Mouse (Mus musculus): ENCODE results near the gene Ephb1. TPM values are rescaled to one million over a fixed set of nuclear protein-coding genes. Genes with fewer than 3 reads are reported as not detected.

Gene Ephb1
- total and polyA plus RNA-seq, 3 experiments: not detected

GRCm38 (mm10) chr9:102365536-102365935, 11.0 kb upstream of the Ephb1 start:
- Histone ChIP-seq H3K4me1 (ENCODE audit: control insufficient read depth in 1 of 2, insufficient read depth in 2 of 2) (no peaks in the 10 kb centered on the region), H3K4me2 (ENCODE audit: insufficient read depth, low read depth, poor library complexity, severe bottlenecking) (no peak overlapping the region), H3K9me3 (replicated peaks; ENCODE audit: low read length) (peaks cover 29% of the 10 kb centered on the region), H3K27ac (ENCODE audit: insufficient read depth, low read depth) (no peak overlapping the region), H3K9ac (ENCODE audit: insufficient read depth, low read depth) (no peak overlapping the region), H3K4me3 (replicated peaks in 1 of 3; ENCODE audit: low read depth in 2 of 3, low read length in 2 of 3, poor library complexity in 1 of 3) (no peak overlapping the region), H3K36me3 (replicated peaks in 1 of 2; ENCODE audit: control insufficient read depth in 1 of 2, insufficient read depth in 1 of 2, low read length in 1 of 2) (no peaks in the 10 kb centered on the region), H3K27me3 (replicated peaks) (no peaks in the 10 kb centered on the region), H3K79me2 (replicated peaks; ENCODE audit: control insufficient read depth, extremely low read depth, insufficient read depth, poor library complexity, severe bottlenecking) (no peaks in the 10 kb centered on the region)
- no peak for DNase-seq (ENCODE audit: extremely low read depth)
- dilution Hi-C loops (cut with MboI; ENCODE audit: extremely low pct_ligation_motif_present, extremely low pct_unique_long_range_greater_than_20kb, low sequenced_read_pairs): no loop called here
- in situ Hi-C loops (cut with MboI; ENCODE audit: low pct_ligation_motif_present, low pct_unique_long_range_greater_than_20kb, low sequenced_read_pairs): no loop called here
- TF ChIP-seq SMC3 (IDR thresholded peaks at IDR 0.05; ENCODE audit: low read depth, low read length) (no peak), SIN3A (IDR thresholded peaks at IDR 0.05; ENCODE audit: low read length) (no peak), GABPA (IDR thresholded peaks at IDR 0.05; ENCODE audit: insufficient replicate concordance, low read depth, low read length) (no peak), TBP (conservative IDR thresholded peaks at IDR 0.05; ENCODE audit: low read depth, low read length) (no peak), MYC (IDR thresholded peaks at IDR 0.05; ENCODE audit: low read depth, low read length) (no peak)

- TF ChIP-seq ZNF384 (IDR thresholded peaks at IDR 0.05; ENCODE audit: low read depth, low read length): no peak
- TF ChIP-seq UBTF (IDR thresholded peaks at IDR 0.05; ENCODE audit: low read depth, low read length): no peak
- no peak for TF ChIP-seq ZMIZ1 (IDR thresholded peaks at IDR 0.05; ENCODE audit: low read depth, low read length)
- no peak for TF ChIP-seq SMC3 (IDR thresholded peaks at IDR 0.05; ENCODE audit: low read depth, low read length)
- no peak for TF ChIP-seq MYC (IDR thresholded peaks at IDR 0.05; ENCODE audit: low read depth, low read length)
- no peak for TF ChIP-seq ZC3H11A (IDR thresholded peaks at IDR 0.05; ENCODE audit: low read depth, low read length)
- TF ChIP-seq PAX5 (IDR thresholded peaks at IDR 0.05; ENCODE audit: low read length): no peak
- no peak for TF ChIP-seq BHLHE40 (IDR thresholded peaks at IDR 0.05; ENCODE audit: low read depth, low read length)
- no peak for TF ChIP-seq CHD2 (IDR thresholded peaks at IDR 0.05; ENCODE audit: low read length)
- no peak for TF ChIP-seq RCOR1 (conservative IDR thresholded peaks at IDR 0.05; ENCODE audit: low read depth, low read length)
- no peak for TF ChIP-seq JUND (conservative IDR thresholded peaks at IDR 0.05; ENCODE audit: low read depth, low read length)
- no peak for TF ChIP-seq MXI1 (IDR thresholded peaks at IDR 0.05; ENCODE audit: low read depth, low read length)
- no peak for TF ChIP-seq CHD1 (IDR thresholded peaks at IDR 0.05; ENCODE audit: low read depth, low read length)
- TF ChIP-seq HCFC1 (IDR thresholded peaks at IDR 0.05; ENCODE audit: low read depth, low read length): no peak
- TF ChIP-seq SIN3A (IDR thresholded peaks at IDR 0.05; ENCODE audit: low read length): no peak
- TF ChIP-seq JUN (IDR thresholded peaks at IDR 0.05; ENCODE audit: insufficient read depth, low read depth, low read length): no peak
- no peak for TF ChIP-seq GABPA (IDR thresholded peaks at IDR 0.05; ENCODE audit: insufficient replicate concordance, low read depth, low read length)
- TF ChIP-seq TBP (conservative IDR thresholded peaks at IDR 0.05; ENCODE audit: low read depth, low read length): no peak
- TF ChIP-seq MAZ (IDR thresholded peaks at IDR 0.05; ENCODE audit: low read depth, low read length): no peak
- no peak for DNase-seq (ENCODE audit: extremely low read depth)
- Histone ChIP-seq H3K4me1 (ENCODE audit: control insufficient read depth in 1 of 2, insufficient read depth in 2 of 2) (no peaks in the 10 kb centered on the region), H3K36me3 (replicated peaks in 1 of 2; ENCODE audit: control insufficient read depth in 1 of 2, insufficient read depth in 1 of 2, low read length in 1 of 2) (no peaks in the 10 kb centered on the region), H3K27ac (ENCODE audit: insufficient read depth, low read depth) (no peak overlapping the region), H3K27me3 (replicated peaks) (no peaks in the 10 kb centered on the region), H3K9ac (ENCODE audit: insufficient read depth, low read depth) (no peak overlapping the region), H3K4me3 (replicated peaks in 1 of 3; ENCODE audit: low read depth in 2 of 3, low read length in 2 of 3, poor library complexity in 1 of 3) (no peak overlapping the region), H3K79me2 (replicated peaks; ENCODE audit: control insufficient read depth, extremely low read depth, insufficient read depth, poor library complexity, severe bottlenecking) (no peaks in the 10 kb centered on the region), H3K9me3 (replicated peaks; ENCODE audit: low read length) (peaks cover 54% of the 10 kb centered on the region), H3K4me2 (ENCODE audit: insufficient read depth, low read depth, poor library complexity, severe bottlenecking) (no peak overlapping the region)
- dilution Hi-C loops (cut with MboI; ENCODE audit: extremely low pct_ligation_motif_present, extremely low pct_unique_long_range_greater_than_20kb, low sequenced_read_pairs): no loop called here
- in situ Hi-C loops (cut with MboI; ENCODE audit: low pct_ligation_motif_present, low pct_unique_long_range_greater_than_20kb, low sequenced_read_pairs): no loop called here
Observed at GRCm38 (mm10) chr9:102359311-102359710, 4.8 kb upstream of the Ephb1 start.

Data from CH12.LX (cell line).